Mouse (Mus musculus): Measurements from ENCODE around the gene Efcab12. TPM values are rescaled to one million over a fixed set of nuclear protein-coding genes. Genes with fewer than 3 reads are reported as not detected.
"Not testable (repeated sequence)": the region's sequence is repeated elsewhere in the genome, so short reads cannot be mapped to it uniquely, and the experiment has no call there.

Efcab12 gene
- polyA plus RNA-seq, 1 experiment from 2014 or later: 1.4 TPM

DNA sequence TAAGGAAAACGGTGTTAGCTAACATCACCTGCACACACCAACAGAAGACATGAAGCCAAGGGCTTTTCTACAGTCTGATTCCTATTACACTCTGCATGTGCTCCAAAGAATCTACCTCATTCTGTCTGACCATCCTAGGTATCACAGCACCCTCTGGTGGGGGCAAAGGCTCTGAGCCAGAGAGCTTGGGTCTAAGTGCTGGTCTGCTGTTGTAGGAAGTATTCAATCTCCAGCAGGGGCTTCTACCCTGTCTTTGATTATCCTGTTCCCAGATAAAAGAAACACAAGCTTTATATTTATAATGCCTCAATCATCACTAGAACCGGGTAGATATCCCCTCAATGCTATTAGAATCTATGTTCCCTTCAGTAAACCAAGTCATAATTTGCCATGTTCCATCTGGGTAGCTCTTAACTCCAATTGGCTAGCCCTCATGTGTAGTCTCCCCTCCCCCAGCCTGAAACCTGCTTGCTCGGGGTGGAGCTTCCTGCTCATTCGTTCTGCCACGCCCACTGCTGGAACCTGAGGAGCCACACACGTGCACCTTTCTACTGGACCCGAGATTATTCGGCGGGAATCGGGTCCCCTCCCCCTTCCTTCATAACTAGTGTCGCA, 14.3 kb downstream of the Efcab12 start:
- peak; percentile 71 for DNase-seq (ENCODE audit: low spot score)
- not testable (repeated sequence) for H3K9me3 ChIP-seq (replicated peaks; ENCODE audit: control insufficient read depth, low read length); H3K27me3 ChIP-seq (replicated peaks; ENCODE audit: control insufficient read depth, insufficient read depth, low read length); H3K9ac ChIP-seq (ENCODE audit: low read length); H3K4me1 ChIP-seq (ENCODE audit: control insufficient read depth, insufficient read depth, low read length); H3K36me3 ChIP-seq (ENCODE audit: control insufficient read depth, insufficient read depth, low read length); H3K27ac ChIP-seq (ENCODE audit: low read depth, low read length); H3K4me3 ChIP-seq (ENCODE audit: low read depth, low read length)
- H3K4me2 ChIP-seq (ENCODE audit: low read length): peak overlapping the region; percentile 26; the same call in 1 of the 2 replicates
- 4% methylated on average over 5 of the region's 11 CpGs for WGBS
- peak; percentile 86 for ATAC-seq

GRCm38 (mm10) chr6:115821216-115821993, 16.8 kb downstream of the Efcab12 start:
- Histone ChIP-seq H3K27me3 (replicated peaks; ENCODE audit: control insufficient read depth, insufficient read depth, low read length) (0 out of 2 replicates have a peak, but pooled peaks cover 4% of the 10 kb centered on the region), H3K4me3 (ENCODE audit: low read depth, low read length) (no peak overlapping the region), H3K4me2 (ENCODE audit: low read length) (no peak overlapping the region), H3K9ac (ENCODE audit: low read length) (no peak overlapping the region), H3K36me3 (ENCODE audit: control insufficient read depth, insufficient read depth, low read length) (no peaks in the 10 kb centered on the region), H3K4me1 (ENCODE audit: control insufficient read depth, insufficient read depth, low read length) (no peaks in the 10 kb centered on the region), H3K9me3 (replicated peaks; ENCODE audit: control insufficient read depth, low read length) (no peaks in the 10 kb centered on the region), H3K27ac (ENCODE audit: low read depth, low read length) (no peak overlapping the region)
- ATAC-seq (no peak), DNase-seq (ENCODE audit: low spot score) (no peak)
- whole genome bisulfite sequencing: 84% methylated on average over 8 of the region's 8 CpGs

DNA sequence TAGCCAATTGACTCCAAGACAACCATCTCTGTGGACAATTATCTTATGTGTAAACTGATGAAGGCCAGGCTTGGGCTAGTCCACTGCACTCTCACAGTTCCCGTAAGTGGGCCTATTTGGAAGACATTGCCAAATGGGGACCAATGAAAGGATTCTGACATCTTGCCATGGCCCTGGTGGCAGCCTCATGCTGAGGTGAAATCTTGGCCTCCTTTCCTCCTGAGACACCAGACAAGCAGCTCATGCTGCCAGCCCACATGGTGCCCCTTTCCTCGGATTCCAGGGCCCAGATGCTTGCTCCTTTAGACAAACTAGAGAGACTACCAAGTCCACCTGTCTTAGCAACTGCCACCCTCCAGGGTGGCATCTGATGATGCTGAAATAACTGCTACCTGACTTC, 20.1 kb downstream of the Efcab12 start:
- Histone ChIP-seq H3K9me3 (replicated peaks; ENCODE audit: control insufficient read depth, low read length) (no peaks in the 10 kb centered on the region), H3K4me2 (ENCODE audit: low read length) (no peak overlapping the region), H3K27me3 (replicated peaks; ENCODE audit: control insufficient read depth, insufficient read depth, low read length) (0 out of 2 replicates have a peak, but pooled peaks cover 4% of the 10 kb centered on the region), H3K36me3 (ENCODE audit: control insufficient read depth, insufficient read depth, low read length) (no peaks in the 10 kb centered on the region), H3K9ac (ENCODE audit: low read length) (no peak overlapping the region), H3K4me1 (ENCODE audit: control insufficient read depth, insufficient read depth, low read length) (no peaks in the 10 kb centered on the region), H3K4me3 (ENCODE audit: low read depth, low read length) (no peak overlapping the region), H3K27ac (ENCODE audit: low read depth, low read length) (no peak overlapping the region)
- no peak for ATAC-seq
- 69% methylated on average over 2 of the region's 2 CpGs for WGBS
- DNase-seq (ENCODE audit: low spot score): no peak

GRCm38 (mm10) chr6:115815041-115815440, 23.2 kb downstream of the Efcab12 start:
- no peaks in the 10 kb centered on the region for H3K4me1 ChIP-seq (ENCODE audit: control insufficient read depth, insufficient read depth, low read length)
- no peaks in the 10 kb centered on the region for H3K36me3 ChIP-seq (ENCODE audit: control insufficient read depth, insufficient read depth, low read length)
- DNase-seq (ENCODE audit: low spot score) (no peak), ATAC-seq (no peak)
- H3K9me3 ChIP-seq (replicated peaks; ENCODE audit: control insufficient read depth, low read length): no peaks in the 10 kb centered on the region
- no peaks in the 10 kb centered on the region for H3K27me3 ChIP-seq (replicated peaks; ENCODE audit: control insufficient read depth, insufficient read depth, low read length)
- no peak overlapping the region for H3K4me3 ChIP-seq (ENCODE audit: low read depth, low read length)
- WGBS: 82% methylated on average over 4 of the region's 4 CpGs
- no peak overlapping the region for H3K9ac ChIP-seq (ENCODE audit: low read length)
- H3K27ac ChIP-seq (ENCODE audit: low read depth, low read length): no peak overlapping the region
- H3K4me2 ChIP-seq (ENCODE audit: low read length): no peak overlapping the region

- ATAC-seq (peak; percentile 26; the same call in 1 of the 2 replicates), DNase-seq (ENCODE audit: low spot score) (peak; percentile 62)
- WGBS: 35% methylated on average over 4 of the region's 4 CpGs
- H3K27me3 ChIP-seq (replicated peaks; ENCODE audit: control insufficient read depth, insufficient read depth, low read length): no peaks in the 10 kb centered on the region
- H3K27ac ChIP-seq (ENCODE audit: low read depth, low read length): no peak overlapping the region
- no peaks in the 10 kb centered on the region for H3K4me1 ChIP-seq (ENCODE audit: control insufficient read depth, insufficient read depth, low read length)
- no peak overlapping the region for H3K9ac ChIP-seq (ENCODE audit: low read length)
- no peaks in the 10 kb centered on the region for H3K36me3 ChIP-seq (ENCODE audit: control insufficient read depth, insufficient read depth, low read length)
- H3K4me2 ChIP-seq (ENCODE audit: low read length): no peak overlapping the region
- H3K9me3 ChIP-seq (replicated peaks; ENCODE audit: control insufficient read depth, low read length): no peaks in the 10 kb centered on the region
- H3K4me3 ChIP-seq (ENCODE audit: low read depth, low read length): no peak overlapping the region
These were observed 24.1 kb downstream of the Efcab12 start for GRCm38 (mm10) chr6:115814104-115814503.

GRCm38 (mm10) chr6:115811606-115812005, 26.6 kb downstream of the Efcab12 start:
- WGBS: 69% methylated on average over 8 of the region's 8 CpGs
- no peak for ATAC-seq
- H3K4me1 ChIP-seq (ENCODE audit: control insufficient read depth, insufficient read depth, low read length): peaks cover 10% of the 10 kb centered on the region
- H3K4me2 ChIP-seq (ENCODE audit: low read length): no peak overlapping the region
- H3K36me3 ChIP-seq (ENCODE audit: control insufficient read depth, insufficient read depth, low read length): peaks cover 10% of the 10 kb centered on the region
- H3K27me3 ChIP-seq (replicated peaks; ENCODE audit: control insufficient read depth, insufficient read depth, low read length): no peaks in the 10 kb centered on the region
- no peak for DNase-seq (ENCODE audit: low spot score)
- H3K4me3 ChIP-seq (ENCODE audit: low read depth, low read length): no peak overlapping the region
- no peak overlapping the region for H3K9ac ChIP-seq (ENCODE audit: low read length)
- H3K9me3 ChIP-seq (replicated peaks; ENCODE audit: control insufficient read depth, low read length): no peaks in the 10 kb centered on the region
- H3K27ac ChIP-seq (ENCODE audit: low read depth, low read length): no peak overlapping the region

DNA sequence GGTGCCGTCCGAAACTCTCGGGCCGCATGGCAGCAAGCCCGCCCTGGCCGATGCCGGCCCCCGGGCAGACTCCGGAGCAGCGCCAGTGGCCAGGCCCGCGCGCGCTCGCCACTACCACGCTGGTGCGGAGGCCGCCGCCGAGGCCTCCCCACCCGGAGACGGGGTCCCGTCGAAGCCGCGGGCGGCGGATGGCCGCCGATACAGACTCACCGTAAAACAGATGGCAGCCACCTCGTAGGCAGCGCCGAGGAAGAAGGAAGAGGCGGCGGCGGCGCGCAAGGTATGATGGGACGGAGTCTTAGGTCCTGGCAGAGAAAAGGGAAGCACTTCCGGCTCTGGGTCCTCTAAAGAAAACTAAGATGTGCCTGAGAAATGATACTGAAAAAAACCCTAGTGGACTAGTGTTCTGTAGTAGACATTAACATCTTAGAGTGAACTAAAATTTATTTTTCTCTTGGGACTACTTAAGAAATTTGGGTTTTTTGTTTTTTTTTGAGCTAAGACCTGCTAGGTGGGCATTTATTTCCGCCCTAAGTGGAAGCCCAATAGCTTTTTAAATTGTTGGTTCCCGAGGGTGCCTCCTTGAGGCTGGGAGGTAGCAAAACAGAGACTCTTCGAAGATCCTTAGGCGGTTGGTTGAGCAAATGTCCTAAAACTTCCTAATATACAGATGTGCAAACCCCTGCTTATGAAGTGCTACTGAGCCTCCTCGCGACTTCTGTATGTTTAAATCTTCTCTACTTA, 29.6 kb downstream of the Efcab12 start, which contains the start of gene Rpl32:
Gene Rpl32 (minus strand): TSS at position 260 of the 744 bp plus-strand sequence.
- Histone ChIP-seq H3K4me2 (ENCODE audit: low read length) (peak within 1 kb of the TSS; percentile 84), H3K9ac (ENCODE audit: low read length) (peak within 1 kb of the TSS; percentile 99), H3K27me3 (replicated peaks; ENCODE audit: control insufficient read depth, insufficient read depth, low read length) (no peaks in the 10 kb centered on the region), H3K9me3 (replicated peaks; ENCODE audit: control insufficient read depth, low read length) (no peaks in the 10 kb centered on the region), H3K36me3 (ENCODE audit: control insufficient read depth, insufficient read depth, low read length) (peaks cover 39% of the 10 kb centered on the region), H3K4me3 (ENCODE audit: low read depth, low read length) (peak within 1 kb of the TSS; percentile 93), H3K27ac (ENCODE audit: low read depth, low read length) (peak within 1 kb of the TSS; percentile 97), H3K4me1 (ENCODE audit: control insufficient read depth, insufficient read depth, low read length) (peaks cover 12% of the 10 kb centered on the region)
- ATAC-seq: peak; percentile 91
- peak; percentile 95 for DNase-seq (ENCODE audit: low spot score)
- 1% methylated on average over 47 of the region's 47 CpGs for WGBS

- DNase-seq (ENCODE audit: low spot score) (no peak), ATAC-seq (peak; percentile 24)
- Histone ChIP-seq H3K36me3 (ENCODE audit: control insufficient read depth, insufficient read depth, low read length) (peaks cover 42% of the 10 kb centered on the region), H3K4me2 (ENCODE audit: low read length) (peak overlapping the region; percentile 84), H3K9ac (ENCODE audit: low read length) (peak overlapping the region; percentile 99), H3K27ac (ENCODE audit: low read depth, low read length) (peak overlapping the region; percentile 97), H3K4me1 (ENCODE audit: control insufficient read depth, insufficient read depth, low read length) (peaks cover 12% of the 10 kb centered on the region), H3K27me3 (replicated peaks; ENCODE audit: control insufficient read depth, insufficient read depth, low read length) (no peaks in the 10 kb centered on the region), H3K4me3 (ENCODE audit: low read depth, low read length) (peak overlapping the region; percentile 93), H3K9me3 (replicated peaks; ENCODE audit: control insufficient read depth, low read length) (no peaks in the 10 kb centered on the region)
- WGBS: under 1% methylated on average over 22 of the region's 22 CpGs
These were observed 30.1 kb downstream of the Efcab12 start for GRCm38 (mm10) chr6:115808196-115808487.

Data from forebrain, embryonic 14.5 days (tissue).